In genomic region chr17:24530361-24531050, GRCm38 (mm10) we compare ENCODE assay signal across 8 mouse cellular contexts. TPM values are rescaled to one million over a fixed set of nuclear protein-coding genes. Genes with fewer than 3 reads are reported as not detected.
DNase-seq lines count a peak whose midpoint lies in the region; ATAC-seq and TF ChIP-seq lines count a peak whose summit lies in the region.

No protein-coding gene starts in this region.

- DNase-seq in lung, postnatal 0 days (ENCODE audit: low spot score), result no peak
- no peak for DNase-seq in lung, postnatal 36 days
- no peak for DNase-seq in cerebellum, postnatal 14 days
- no peak for DNase-seq in retina, postnatal 1 day

- no peak overlapping the region for H3K9ac ChIP-seq in lung, postnatal 0 days (replicated peaks; ENCODE audit: low read depth)
- peak overlapping the region; percentile 76; the same call in 1 of the 2 replicates for H3K9ac ChIP-seq in embryonic facial prominence, embryonic 12.5 days
- no peak overlapping the region for H3K9ac ChIP-seq in intestine, postnatal 0 days (ENCODE audit: low read depth, low read length)
- peak overlapping the region; percentile 57 for H3K9ac ChIP-seq in stomach, embryonic 14.5 days (replicated peaks; ENCODE audit: low read depth, low read length)

- WGBS in lung, postnatal 0 days, result 39% methylated on average over 8 of the region's 8 CpGs
- 30% methylated on average over 8 of the region's 8 CpGs for WGBS in embryonic facial prominence, embryonic 12.5 days
- 35% methylated on average over 8 of the region's 8 CpGs for WGBS in intestine, postnatal 0 days
- WGBS in stomach, embryonic 14.5 days, result 34% methylated on average over 8 of the region's 8 CpGs

- no peaks in the 10 kb centered on the region for H3K9me3 ChIP-seq in lung, postnatal 0 days (ENCODE audit: low read length)
- H3K9me3 ChIP-seq in embryonic facial prominence, embryonic 12.5 days, result no peaks in the 10 kb centered on the region
- no peaks in the 10 kb centered on the region for H3K9me3 ChIP-seq in intestine, postnatal 0 days (ENCODE audit: control insufficient read depth)
- H3K9me3 ChIP-seq in stomach, embryonic 14.5 days (ENCODE audit: control insufficient read depth, low read depth, low read length), result no peaks in the 10 kb centered on the region

- no peaks in the 10 kb centered on the region for H3K36me3 ChIP-seq in lung, postnatal 0 days (ENCODE audit: insufficient read depth, low read length)
- peaks cover 18% of the 10 kb centered on the region; the same call in 1 of the 2 replicates for H3K36me3 ChIP-seq in embryonic facial prominence, embryonic 12.5 days
- H3K36me3 ChIP-seq in intestine, postnatal 0 days (ENCODE audit: control insufficient read depth, insufficient read depth), result peaks cover 8% of the 10 kb centered on the region; the same call in 1 of the 2 replicates
- peaks cover 16% of the 10 kb centered on the region; the same call in 1 of the 2 replicates for H3K36me3 ChIP-seq in stomach, embryonic 14.5 days (ENCODE audit: control insufficient read depth, insufficient read depth, low read length)

- peak; percentile 51 for TF ChIP-seq CTCF in lung, postnatal 0 days (IDR thresholded peaks at IDR 0.05)
- peak; percentile 67 for TF ChIP-seq CTCF in intestine, postnatal 0 days (IDR thresholded peaks at IDR 0.05; ENCODE audit: low read depth)

- no peak for TF ChIP-seq EP300 in lung, postnatal 0 days (IDR thresholded peaks at IDR 0.05)

- no peaks in the 10 kb centered on the region for H3K27me3 ChIP-seq in lung, postnatal 0 days (replicated peaks; ENCODE audit: insufficient read depth, low read length)
- H3K27me3 ChIP-seq in embryonic facial prominence, embryonic 12.5 days, result no peaks in the 10 kb centered on the region
- H3K27me3 ChIP-seq in intestine, postnatal 0 days (replicated peaks; ENCODE audit: control insufficient read depth, insufficient read depth, low read length), result no peaks in the 10 kb centered on the region
- no peaks in the 10 kb centered on the region for H3K27me3 ChIP-seq in stomach, embryonic 14.5 days (ENCODE audit: control insufficient read depth, insufficient read depth, low read length)

- no peak overlapping the region for H3K27ac ChIP-seq in lung, postnatal 0 days (ENCODE audit: low read length)
- H3K27ac ChIP-seq in embryonic facial prominence, embryonic 12.5 days, result peak overlapping the region; percentile 87; the same call in 1 of the 2 replicates
- peak overlapping the region; percentile 4; the same call in 1 of the 2 replicates for H3K27ac ChIP-seq in intestine, postnatal 0 days (ENCODE audit: low read depth, low read length)
- peak overlapping the region; percentile 56; the same call in 1 of the 2 replicates for H3K27ac ChIP-seq in stomach, embryonic 14.5 days (ENCODE audit: low read length)

- H3K4me1 ChIP-seq in lung, postnatal 0 days (ENCODE audit: insufficient read depth, low read depth, low read length), result peaks cover 13% of the 10 kb centered on the region; the same call in 1 of the 2 replicates
- peaks cover 50% of the 10 kb centered on the region for H3K4me1 ChIP-seq in embryonic facial prominence, embryonic 12.5 days
- peaks cover 15% of the 10 kb centered on the region for H3K4me1 ChIP-seq in intestine, postnatal 0 days (replicated peaks; ENCODE audit: control insufficient read depth, insufficient read depth, low read length)
- H3K4me1 ChIP-seq in stomach, embryonic 14.5 days (ENCODE audit: control insufficient read depth, insufficient read depth, low read length), result peaks cover 27% of the 10 kb centered on the region

- H3K4me2 ChIP-seq in lung, postnatal 0 days (replicated peaks; ENCODE audit: low read depth, low read length), result no peak overlapping the region
- H3K4me2 ChIP-seq in embryonic facial prominence, embryonic 12.5 days (replicated peaks), result peak overlapping the region; percentile 80
- peak overlapping the region; percentile 74; the same call in 1 of the 2 replicates for H3K4me2 ChIP-seq in intestine, postnatal 0 days (replicated peaks; ENCODE audit: low read depth)
- H3K4me2 ChIP-seq in stomach, embryonic 14.5 days (replicated peaks; ENCODE audit: low read depth, low read length), result peak overlapping the region; percentile 84

- no peak for ATAC-seq in lung, postnatal 0 days
- ATAC-seq in embryonic facial prominence, embryonic 12.5 days (ENCODE audit: insufficient number of reproducible peaks, insufficient read depth, low FRiP score, low TSS enrichment), result no peak
- ATAC-seq in intestine, postnatal 0 days, result no peak
- ATAC-seq in stomach, embryonic 14.5 days (ENCODE audit: insufficient number of reproducible peaks, insufficient read depth, low FRiP score, low read depth), result no peak
- no peak for ATAC-seq in megakaryocyte-erythroid progenitor cell, adult 5-6 weeks (replicated peaks; ENCODE audit: low FRiP score, low TSS enrichment, poor library complexity, severe bottlenecking)

- no peak overlapping the region for H3K4me3 ChIP-seq in lung, postnatal 0 days (ENCODE audit: low read depth, low read length)
- peak overlapping the region; percentile 63; the same call in 1 of the 2 replicates for H3K4me3 ChIP-seq in embryonic facial prominence, embryonic 12.5 days
- no peak overlapping the region for H3K4me3 ChIP-seq in intestine, postnatal 0 days (ENCODE audit: low read depth, low read length)
- peak overlapping the region; percentile 85; the same call in 1 of the 2 replicates for H3K4me3 ChIP-seq in stomach, embryonic 14.5 days (ENCODE audit: low read depth, low read length)

RNA-seq across cellular contexts. Expression of gene Traf7, which starts 2.8 kb away (rescaled TPM):
- polyA plus RNA-seq in lung, postnatal 0 days (2015; fragmentation: Nextera tagmentation; extraction: Ambion mirVana), result 65.3 and 66.8 TPM in 2 replicates
- polyA plus RNA-seq in embryonic facial prominence, embryonic 12.5 days (2016; fragmentation: Nextera tagmentation; extraction: Ambion mirVana), result 98.5 and 103 TPM in 2 replicates
- 39.7 and 41.2 TPM in 2 replicates for polyA plus RNA-seq in intestine, postnatal 0 days (2015; fragmentation: Nextera tagmentation; extraction: Ambion mirVana)
- polyA plus RNA-seq in stomach, embryonic 14.5 days (2014; fragmentation: Nextera tagmentation; extraction: Ambion mirVana), result 87.6 and 97.3 TPM in 2 replicates
- 111 and 143 TPM in 2 replicates for total RNA-seq in megakaryocyte-erythroid progenitor cell, adult 5-6 weeks (2014; fragmentation: Nextera tagmentation)
- 66.3 and 84.8 TPM in 2 replicates for total RNA-seq in megakaryocyte-erythroid progenitor cell, adult 5-6 weeks (2017)

RNA-seq across cellular contexts. Expression of gene Rab26, which starts 3.5 kb away (rescaled TPM):
- polyA plus RNA-seq in lung, postnatal 0 days (2015; fragmentation: Nextera tagmentation; extraction: Ambion mirVana), result 1.2 and 1.3 TPM in 2 replicates
- 3.6 and 3.7 TPM in 2 replicates for polyA plus RNA-seq in embryonic facial prominence, embryonic 12.5 days (2016; fragmentation: Nextera tagmentation; extraction: Ambion mirVana)
- 0.31 and 0.63 TPM in 2 replicates for polyA plus RNA-seq in intestine, postnatal 0 days (2015; fragmentation: Nextera tagmentation; extraction: Ambion mirVana)
- 3.0 and 3.2 TPM in 2 replicates for polyA plus RNA-seq in stomach, embryonic 14.5 days (2014; fragmentation: Nextera tagmentation; extraction: Ambion mirVana)
- total RNA-seq in megakaryocyte-erythroid progenitor cell, adult 5-6 weeks (2014; fragmentation: Nextera tagmentation), result not detected in 2 replicates
- total RNA-seq in megakaryocyte-erythroid progenitor cell, adult 5-6 weeks (2017), result 1.3 TPM in 1 of 2 replicates, not detected in the other

RNA-seq across cellular contexts. Expression of gene Pkd1, which starts 19.1 kb away (rescaled TPM):
- polyA plus RNA-seq in lung, postnatal 0 days (2015; fragmentation: Nextera tagmentation; extraction: Ambion mirVana), result 26.3 and 27.4 TPM in 2 replicates
- polyA plus RNA-seq in embryonic facial prominence, embryonic 12.5 days (2016; fragmentation: Nextera tagmentation; extraction: Ambion mirVana), result 26.8 and 29.8 TPM in 2 replicates
- polyA plus RNA-seq in intestine, postnatal 0 days (2015; fragmentation: Nextera tagmentation; extraction: Ambion mirVana), result 5.4 and 8.3 TPM in 2 replicates
- 27.3 and 35.9 TPM in 2 replicates for polyA plus RNA-seq in stomach, embryonic 14.5 days (2014; fragmentation: Nextera tagmentation; extraction: Ambion mirVana)
- 17.2 and 20.5 TPM in 2 replicates for total RNA-seq in megakaryocyte-erythroid progenitor cell, adult 5-6 weeks (2014; fragmentation: Nextera tagmentation)
- 4.6 and 5.4 TPM in 2 replicates for total RNA-seq in megakaryocyte-erythroid progenitor cell, adult 5-6 weeks (2017)

RNA-seq across cellular contexts. Expression of gene Caskin1, which starts 42.1 kb away (rescaled TPM):
- 0.15 and 0.33 TPM in 2 replicates for polyA plus RNA-seq in lung, postnatal 0 days (2015; fragmentation: Nextera tagmentation; extraction: Ambion mirVana)
- polyA plus RNA-seq in embryonic facial prominence, embryonic 12.5 days (2016; fragmentation: Nextera tagmentation; extraction: Ambion mirVana), result 7.3 and 7.5 TPM in 2 replicates
- 0.69 and 0.78 TPM in 2 replicates for polyA plus RNA-seq in intestine, postnatal 0 days (2015; fragmentation: Nextera tagmentation; extraction: Ambion mirVana)
- 2.7 and 3.8 TPM in 2 replicates for polyA plus RNA-seq in stomach, embryonic 14.5 days (2014; fragmentation: Nextera tagmentation; extraction: Ambion mirVana)
- not detected in 2 replicates for total RNA-seq in megakaryocyte-erythroid progenitor cell, adult 5-6 weeks (2014; fragmentation: Nextera tagmentation)
- total RNA-seq in megakaryocyte-erythroid progenitor cell, adult 5-6 weeks (2017), result not detected in 2 replicates

RNA-seq across cellular contexts. Expression of gene Mlst8, which starts 51.6 kb away (rescaled TPM):
- 13.0 and 14.4 TPM in 2 replicates for polyA plus RNA-seq in lung, postnatal 0 days (2015; fragmentation: Nextera tagmentation; extraction: Ambion mirVana)
- polyA plus RNA-seq in embryonic facial prominence, embryonic 12.5 days (2016; fragmentation: Nextera tagmentation; extraction: Ambion mirVana), result 32.8 and 35.0 TPM in 2 replicates
- 11.9 and 12.9 TPM in 2 replicates for polyA plus RNA-seq in intestine, postnatal 0 days (2015; fragmentation: Nextera tagmentation; extraction: Ambion mirVana)
- 39.7 and 46.2 TPM in 2 replicates for polyA plus RNA-seq in stomach, embryonic 14.5 days (2014; fragmentation: Nextera tagmentation; extraction: Ambion mirVana)
- total RNA-seq in megakaryocyte-erythroid progenitor cell, adult 5-6 weeks (2014; fragmentation: Nextera tagmentation), result 35.8 and 38.7 TPM in 2 replicates
- 17.2 and 36.1 TPM in 2 replicates for total RNA-seq in megakaryocyte-erythroid progenitor cell, adult 5-6 weeks (2017)

Comparison
In these comparisons a context has a peak if more than half of its experiments do, and no peak if none do; other contexts are left out.
1. H3K4me3 ChIP-seq: peak in embryonic facial prominence, embryonic 12.5 days (single experiment) and stomach, embryonic 14.5 days (single experiment); none in lung, postnatal 0 days (single experiment) and intestine, postnatal 0 days (single experiment).
2. H3K9ac ChIP-seq: peak in embryonic facial prominence, embryonic 12.5 days (single experiment) and stomach, embryonic 14.5 days (single experiment); none in lung, postnatal 0 days (single experiment) and intestine, postnatal 0 days (single experiment).